Mouse (Mus musculus): ENCODE data around the gene Gcnt2. TPM values are rescaled to one million over a fixed set of nuclear protein-coding genes. Genes with fewer than 3 reads are reported as not detected.

Gcnt2 gene
- polyA plus RNA-seq, 1 experiment = 9.2 TPM

- TF ChIP-seq CTCF (conservative IDR thresholded peaks at IDR 0.05; ENCODE audit: insufficient read depth, insufficient read length, low read depth, low read length) = no peak
- no peak for TF ChIP-seq POLR2A (IDR thresholded peaks at IDR 0.05; ENCODE audit: low read depth, low read length)
- DNase-seq = no peak
- H3K27ac ChIP-seq (ENCODE audit: insufficient read depth, low read depth, low read length) = peak overlapping the region; percentile 79
- H3K4me3 ChIP-seq (ENCODE audit: insufficient read depth, low read depth, low read length) = peak overlapping the region; percentile 47; the same call in 1 of the 2 replicates
- H3K27me3 ChIP-seq (replicated peaks; ENCODE audit: control insufficient read depth, insufficient read depth, low read length) = no peaks in the 10 kb centered on the region
- WGBS = 74% methylated on average over 4 of the region's 4 CpGs
- no peaks in the 10 kb centered on the region for H3K36me3 ChIP-seq (ENCODE audit: control insufficient read depth, insufficient read depth, low read length)
- peaks cover 18% of the 10 kb centered on the region for H3K4me1 ChIP-seq (ENCODE audit: control insufficient read depth, insufficient read depth, low read length)
Observed at GRCm38 (mm10) chr13:40853842-40854241, 5.7 kb upstream of the Gcnt2 start.

GRCm38 (mm10) chr13:40854451-40855058 is 5.0 kb upstream of the Gcnt2 start:
- WGBS = under 1% methylated on average over 13 of the region's 13 CpGs
- DNase-seq = peak; percentile 92
- Histone ChIP-seq H3K4me1 (ENCODE audit: control insufficient read depth, insufficient read depth, low read length) (peaks cover 21% of the 10 kb centered on the region), H3K27me3 (replicated peaks; ENCODE audit: control insufficient read depth, insufficient read depth, low read length) (no peaks in the 10 kb centered on the region), H3K27ac (ENCODE audit: insufficient read depth, low read depth, low read length) (peak overlapping the region; percentile 91), H3K36me3 (ENCODE audit: control insufficient read depth, insufficient read depth, low read length) (no peaks in the 10 kb centered on the region), H3K4me3 (ENCODE audit: insufficient read depth, low read depth, low read length) (peak overlapping the region; percentile 47)
- TF ChIP-seq POLR2A (IDR thresholded peaks at IDR 0.05; ENCODE audit: low read depth, low read length) (no peak), CTCF (conservative IDR thresholded peaks at IDR 0.05; ENCODE audit: insufficient read depth, insufficient read length, low read depth, low read length) (no peak)

- 43% methylated on average over 6 of the region's 6 CpGs for WGBS
- H3K27ac ChIP-seq (ENCODE audit: insufficient read depth, low read depth, low read length) = peak overlapping the region; percentile 91
Observed at GRCm38 (mm10) chr13:40855266-40855665, 4.3 kb upstream of the Gcnt2 start.

GRCm38 (mm10) chr13:40856786-40857185 is 2.8 kb upstream of the Gcnt2 start:
- TF ChIP-seq CTCF (conservative IDR thresholded peaks at IDR 0.05; ENCODE audit: insufficient read depth, insufficient read length, low read depth, low read length) = no peak
- no peak for TF ChIP-seq POLR2A (IDR thresholded peaks at IDR 0.05; ENCODE audit: low read depth, low read length)
- peak; percentile 19 for DNase-seq
- Histone ChIP-seq H3K4me3 (ENCODE audit: insufficient read depth, low read depth, low read length) (no peak overlapping the region), H3K36me3 (ENCODE audit: control insufficient read depth, insufficient read depth, low read length) (no peaks in the 10 kb centered on the region), H3K4me1 (ENCODE audit: control insufficient read depth, insufficient read depth, low read length) (peaks cover 21% of the 10 kb centered on the region), H3K27me3 (replicated peaks; ENCODE audit: control insufficient read depth, insufficient read depth, low read length) (no peaks in the 10 kb centered on the region), H3K27ac (ENCODE audit: insufficient read depth, low read depth, low read length) (peak overlapping the region; percentile 24; the same call in 1 of the 2 replicates)
- WGBS = 68% methylated on average over 8 of the region's 8 CpGs

More at GRCm38 (mm10) chr13:40855266-40855665, 4.3 kb upstream of the Gcnt2 start:
- H3K27me3 ChIP-seq (replicated peaks; ENCODE audit: control insufficient read depth, insufficient read depth, low read length) = no peaks in the 10 kb centered on the region
- peak overlapping the region; percentile 9; the same call in 1 of the 2 replicates for H3K4me3 ChIP-seq (ENCODE audit: insufficient read depth, low read depth, low read length)
- peaks cover 21% of the 10 kb centered on the region for H3K4me1 ChIP-seq (ENCODE audit: control insufficient read depth, insufficient read depth, low read length)
- H3K36me3 ChIP-seq (ENCODE audit: control insufficient read depth, insufficient read depth, low read length) = no peaks in the 10 kb centered on the region
- peak; percentile 78 for DNase-seq
- TF ChIP-seq CTCF (conservative IDR thresholded peaks at IDR 0.05; ENCODE audit: insufficient read depth, insufficient read length, low read depth, low read length) = no peak
- no peak for TF ChIP-seq POLR2A (IDR thresholded peaks at IDR 0.05; ENCODE audit: low read depth, low read length)

GRCm38 (mm10) chr13:40857281-40857818 is 2.2 kb upstream of the Gcnt2 start:
- Histone ChIP-seq H3K27me3 (replicated peaks; ENCODE audit: control insufficient read depth, insufficient read depth, low read length) (no peaks in the 10 kb centered on the region), H3K36me3 (ENCODE audit: control insufficient read depth, insufficient read depth, low read length) (no peaks in the 10 kb centered on the region), H3K4me3 (ENCODE audit: insufficient read depth, low read depth, low read length) (no peak overlapping the region), H3K27ac (ENCODE audit: insufficient read depth, low read depth, low read length) (no peak overlapping the region), H3K4me1 (ENCODE audit: control insufficient read depth, insufficient read depth, low read length) (peaks cover 21% of the 10 kb centered on the region)
- TF ChIP-seq CTCF (conservative IDR thresholded peaks at IDR 0.05; ENCODE audit: insufficient read depth, insufficient read length, low read depth, low read length) (no peak), POLR2A (IDR thresholded peaks at IDR 0.05; ENCODE audit: low read depth, low read length) (no peak)
- 57% methylated on average over 13 of the region's 13 CpGs for WGBS
- DNase-seq = no peak

- 35% methylated on average over 8 of the region's 8 CpGs for WGBS
- no peak overlapping the region for H3K4me3 ChIP-seq (ENCODE audit: insufficient read depth, low read depth, low read length)
- H3K27ac ChIP-seq (ENCODE audit: insufficient read depth, low read depth, low read length) = peak overlapping the region; percentile 89
Observed at GRCm38 (mm10) chr13:40859225-40859624, 329 bp upstream of the Gcnt2 start.

GRCm38 (mm10) chr13:40863006-40863405 is 3.5 kb downstream of the Gcnt2 start:
- H3K36me3 ChIP-seq (ENCODE audit: control insufficient read depth, insufficient read depth, low read length) = no peaks in the 10 kb centered on the region
- no peaks in the 10 kb centered on the region for H3K27me3 ChIP-seq (replicated peaks; ENCODE audit: control insufficient read depth, insufficient read depth, low read length)
- peak; percentile 16 for DNase-seq
- TF ChIP-seq POLR2A (IDR thresholded peaks at IDR 0.05; ENCODE audit: low read depth, low read length) = no peak
- no peak for TF ChIP-seq CTCF (conservative IDR thresholded peaks at IDR 0.05; ENCODE audit: insufficient read depth, insufficient read length, low read depth, low read length)
- peaks cover 20% of the 10 kb centered on the region for H3K4me1 ChIP-seq (ENCODE audit: control insufficient read depth, insufficient read depth, low read length)
- H3K27ac ChIP-seq (ENCODE audit: insufficient read depth, low read depth, low read length) = no peak overlapping the region
- H3K4me3 ChIP-seq (ENCODE audit: insufficient read depth, low read depth, low read length) = 0 out of 2 replicates have a peak overlapping the region, but pooled peaks have one; percentile 15
- whole genome bisulfite sequencing = 64% methylated on average over 9 of the region's 9 CpGs

More at GRCm38 (mm10) chr13:40859225-40859624, 329 bp upstream of the Gcnt2 start:
- TF ChIP-seq POLR2A (IDR thresholded peaks at IDR 0.05; ENCODE audit: low read depth, low read length) (no peak), CTCF (conservative IDR thresholded peaks at IDR 0.05; ENCODE audit: insufficient read depth, insufficient read length, low read depth, low read length) (no peak)
- peaks cover 30% of the 10 kb centered on the region for H3K4me1 ChIP-seq (ENCODE audit: control insufficient read depth, insufficient read depth, low read length)
- peak; percentile 75 for DNase-seq
- H3K27me3 ChIP-seq (replicated peaks; ENCODE audit: control insufficient read depth, insufficient read depth, low read length) = no peaks in the 10 kb centered on the region
- H3K36me3 ChIP-seq (ENCODE audit: control insufficient read depth, insufficient read depth, low read length) = no peaks in the 10 kb centered on the region
